Comparison of ENCODE assay signal across 26 mouse cellular contexts in genomic region chr3:65551065-65551464, GRCm38 (mm10). TPM values are rescaled to one million over a fixed set of nuclear protein-coding genes. Genes with fewer than 3 reads are reported as not detected.
DNase-seq lines count a peak whose midpoint lies in the region; ATAC-seq and TF ChIP-seq lines count a peak whose summit lies in the region.
"Had no signal": no experiment of that assay in that cellular context is flagged by ENCODE, and none has a peak within 500 bp of the region (broad histone marks: within the 10 kb centered on the region; RNA-seq: fewer than 3 reads in every experiment).

No protein-coding gene starts in this region.

- H3K4me1 ChIP-seq in lung, embryonic 15.5 days: 0 out of 2 replicates have a peak, but pooled peaks cover 8% of the 10 kb centered on the region
- H3K4me1 ChIP-seq in lung, adult 2 months (ENCODE audit: control insufficient read depth, insufficient read depth, low read length): peaks cover 2% of the 10 kb centered on the region; the same call in 1 of the 2 replicates
- H3K4me1 ChIP-seq: embryonic facial prominence, embryonic 12.5 days; embryonic facial prominence, embryonic 15.5 days; heart, embryonic 10.5 days; heart, embryonic 13.5 days; hindbrain, embryonic 15.5 days had no signal

- DNase-seq in lung, adult 2 months: no peak
- peak; percentile 58 for DNase-seq in lung, postnatal 36 days
- no peak for DNase-seq in lung, adult 18-20 months
- DNase-seq in left cerebral cortex, postnatal 10 days (ENCODE audit: extremely low spot score in 1 of 2, low spot score in 2 of 2): no peak
- DNase-seq in gastrocnemius, adult 18-20 months (ENCODE audit: low spot score): no peak
- DNase-seq: adrenal gland, postnatal 10 days; adrenal gland, postnatal 36 days; cerebellum, adult 11 months; cerebellum, adult 2 months; cerebellum, adult 9-11 months; cerebellum, postnatal 25 days; forebrain, postnatal 0 days; gastrocnemius, postnatal 25 days; heart, adult 2 months; heart, postnatal 14 days; heart, postnatal 4 days had no signal

- H3K36me3 ChIP-seq in lung, embryonic 15.5 days: peaks cover 19% of the 10 kb centered on the region

- TF ChIP-seq POLR2A in lung, adult 2 months (IDR thresholded peaks at IDR 0.05; ENCODE audit: borderline replicate concordance, extremely low read depth, low read depth, low read length): no peak

- ATAC-seq in lung, embryonic 15.5 days (ENCODE audit: borderline replicate concordance, extremely low read depth, low FRiP score, low TSS enrichment): peak; percentile 89
- peak; percentile 87 for ATAC-seq in granulocyte monocyte progenitor cell, adult 5-6 weeks (replicated peaks; ENCODE audit: poor library complexity, severe bottlenecking)
- ATAC-seq: activated CD4-positive, CD25-positive, alpha-beta regulatory T cell, adult 4 months; CD4-positive, CD25-positive, alpha-beta regulatory T cell, adult 4 months; forebrain, embryonic 14.5 days; forebrain, postnatal 0 days had no signal

- H3K4me2 ChIP-seq in lung, embryonic 15.5 days: no peak overlapping the region
- H3K4me2 ChIP-seq: embryonic facial prominence, embryonic 12.5 days; embryonic facial prominence, embryonic 15.5 days; heart, embryonic 13.5 days; hindbrain, embryonic 15.5 days had no signal

- H3K27ac ChIP-seq in lung, embryonic 15.5 days: no peak overlapping the region
- H3K27ac ChIP-seq: embryonic facial prominence, embryonic 12.5 days; embryonic facial prominence, embryonic 15.5 days; heart, adult 2 months; heart, embryonic 10.5 days; heart, embryonic 13.5 days; hindbrain, embryonic 15.5 days had no signal

- no peak overlapping the region for H3K4me3 ChIP-seq in lung, embryonic 15.5 days
- H3K4me3 ChIP-seq in lung, adult 2 months (replicated peaks; ENCODE audit: extremely low read depth, low read depth, low read length): no peak overlapping the region
- H3K4me3 ChIP-seq: embryonic facial prominence, embryonic 12.5 days; embryonic facial prominence, embryonic 15.5 days; heart, adult 2 months; heart, embryonic 10.5 days; heart, embryonic 13.5 days; hindbrain, embryonic 15.5 days had no signal

- H3K27me3 ChIP-seq in lung, embryonic 15.5 days: no peaks in the 10 kb centered on the region
- H3K27me3 ChIP-seq: embryonic facial prominence, embryonic 12.5 days; embryonic facial prominence, embryonic 15.5 days; heart, embryonic 13.5 days; hindbrain, embryonic 15.5 days had no signal

- intact Hi-C loops in left cerebral cortex, postnatal 10 days (cut with DNase I): no loop called here

- H3K9ac ChIP-seq in lung, embryonic 15.5 days: no peak overlapping the region
- H3K9ac ChIP-seq: embryonic facial prominence, embryonic 12.5 days; embryonic facial prominence, embryonic 15.5 days; forebrain, postnatal 0 days; heart, embryonic 13.5 days; hindbrain, embryonic 15.5 days had no signal

- TF ChIP-seq CTCF in lung, adult 2 months (IDR thresholded peaks at IDR 0.05; ENCODE audit: insufficient read depth, low read length): no peak

- WGBS in lung, embryonic 15.5 days: 36% methylated on average over 5 of the region's 5 CpGs
- 62% methylated on average over 5 of the region's 5 CpGs for WGBS in lung, adult 2 months

- H3K9me3 ChIP-seq in lung, embryonic 15.5 days: no peaks in the 10 kb centered on the region
- H3K9me3 ChIP-seq: embryonic facial prominence, embryonic 12.5 days; embryonic facial prominence, embryonic 15.5 days; heart, embryonic 10.5 days; heart, embryonic 13.5 days; hindbrain, embryonic 15.5 days had no signal

RNA-seq across cellular contexts. Expression of gene Tiparp, which starts 22.9 kb away (rescaled TPM):
- polyA plus RNA-seq in lung, embryonic 15.5 days (2015; fragmentation: Nextera tagmentation; extraction: Ambion mirVana): 40.1 and 43.1 TPM in 2 replicates
- polyA plus RNA-seq in lung, adult 2 months (2012; rRNA removed): 4.7 and 5.7 TPM in 2 replicates
- 10.0 and 16.2 TPM in 2 replicates for total RNA-seq in granulocyte monocyte progenitor cell, adult 5-6 weeks (2014; fragmentation: Nextera tagmentation)
- 30.0 and 32.4 TPM in 2 replicates for total RNA-seq in granulocyte monocyte progenitor cell, adult 5-6 weeks (2017)
- total RNA-seq in left cerebral cortex, postnatal 10 days (2021): 10 to 100 TPM; 15.0 to 15.4 TPM
- total RNA-seq in gastrocnemius, adult 18-20 months (2021): 10 to 100 TPM; 14.0 to 41.9 TPM
